Mouse (Mus musculus) small intestine, adult 2 months (tissue): ENCODE measurements around the gene Ttll8.

Experiments
- CTCF ChIP-seq: fragments of 200-500 bp; IDR thresholded peaks from 2 replicates; pipeline ENCODE4 v1.5.1; 2012; ENCODE audit warnings: low read depth, mild to moderate bottlenecking, control low read depth, inconsistent platforms, low read length, moderate library complexity, mixed read lengths; ENCODE audit not compliant: insufficient replicate concordance, insufficient read length; ENCODE audit errors: extremely low read depth
- POLR2A ChIP-seq: fragments of 200-500 bp; IDR thresholded peaks from 2 replicates; pipeline ENCODE4 v1.6.1; 2012; ENCODE audit warnings: low read depth, mild to moderate bottlenecking, control low read depth, inconsistent platforms, low read length, moderate library complexity

DNA sequence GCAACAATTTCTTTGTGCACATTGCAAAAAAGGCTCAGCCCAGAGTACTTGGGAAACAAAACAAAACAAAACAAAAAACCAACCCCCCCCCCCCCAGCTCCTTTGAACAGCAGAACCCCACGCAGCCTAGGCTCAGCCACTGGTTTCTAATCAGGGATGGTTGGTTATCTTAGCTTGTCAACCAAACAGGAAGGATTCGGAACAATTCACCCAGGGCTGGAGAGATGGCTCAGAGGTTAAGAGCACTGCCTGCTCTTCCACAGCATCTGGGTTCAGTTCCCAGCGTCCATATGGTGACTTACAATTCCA is 24.9 kb upstream of the Ttll8 start:
- TF ChIP-seq POLR2A = no peak
- TF ChIP-seq CTCF = no peak
